Mouse (Mus musculus) gastrocnemius, postnatal 4 days (tissue): Measurements from ENCODE around the gene Ankrd7. TPM values are rescaled to one million over a fixed set of nuclear protein-coding genes. Genes with fewer than 3 reads are reported as not detected.
"Not testable (repeated sequence)": the region's sequence is repeated elsewhere in the genome, so short reads cannot be mapped to it uniquely, and the experiment has no call there.

Source experiments
- DNase-seq, 2 experiments: peaks; one replicate each; pipeline ENCODE4 v3.0.0; 2021 to 2022; ENCODE audit warnings: low spot score in 2 of 2, mixed read lengths in 2 of 2
- long read RNA-seq, 2 experiments: library from polyadenylated mRNA; stranded (forward); transcript quantifications; one replicate each; pipeline ENCODE4 v2.0.0; 2021
- total RNA-seq, 2 experiments: library from RNA; stranded (reverse); gene quantifications; 2 replicates each; pipeline ENCODE4 v1.2.3; 2021

The Ankrd7 gene
- total RNA-seq: not detected
- long read RNA-seq, experiment 1: 0 reads
- long read RNA-seq, experiment 2: 0 reads

DNA sequence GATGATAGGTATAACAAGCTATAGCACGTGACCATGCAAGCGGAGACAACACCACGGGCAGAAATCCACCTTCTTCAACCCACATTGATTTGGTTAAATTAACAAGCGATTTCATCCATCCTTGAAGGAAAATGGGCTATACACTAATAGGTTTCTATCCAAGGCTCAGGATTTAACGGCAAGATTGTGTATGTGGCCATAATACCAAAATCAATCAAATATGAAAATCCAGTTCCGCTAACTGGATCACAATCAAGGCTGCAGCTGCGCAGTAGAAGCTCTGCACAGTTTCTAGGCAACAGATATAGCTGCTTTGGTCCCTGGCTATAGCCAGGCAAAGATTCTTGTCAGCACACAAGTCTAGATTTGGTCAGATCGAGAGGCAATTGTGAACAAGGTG is at the start of gene Ankrd7:
Gene Ankrd7 (plus strand): TSS at position 301 of the 400 bp plus-strand sequence.
- DNase-seq: no peak

DNA sequence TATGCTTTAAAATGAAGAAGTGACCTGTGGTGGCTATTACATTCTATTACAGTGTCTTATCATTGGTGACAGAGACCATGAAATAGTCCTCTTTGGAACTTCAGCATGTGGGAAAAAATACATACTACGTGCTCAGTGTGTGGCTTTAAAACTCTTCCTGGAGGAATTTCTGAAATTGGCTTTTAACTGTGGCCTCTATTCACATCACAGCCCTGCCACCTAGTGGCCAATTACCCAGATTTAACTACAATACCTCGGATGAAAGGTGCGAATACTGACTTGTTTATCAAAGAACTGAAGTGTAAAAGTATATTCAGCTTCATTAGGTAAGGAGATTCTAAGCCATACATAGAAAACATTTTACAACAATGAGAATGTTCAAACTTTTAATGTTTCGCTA is 46.8 kb upstream of the Ankrd7 start:
- peak; percentile 18 to 55 for DNase-seq

DNA sequence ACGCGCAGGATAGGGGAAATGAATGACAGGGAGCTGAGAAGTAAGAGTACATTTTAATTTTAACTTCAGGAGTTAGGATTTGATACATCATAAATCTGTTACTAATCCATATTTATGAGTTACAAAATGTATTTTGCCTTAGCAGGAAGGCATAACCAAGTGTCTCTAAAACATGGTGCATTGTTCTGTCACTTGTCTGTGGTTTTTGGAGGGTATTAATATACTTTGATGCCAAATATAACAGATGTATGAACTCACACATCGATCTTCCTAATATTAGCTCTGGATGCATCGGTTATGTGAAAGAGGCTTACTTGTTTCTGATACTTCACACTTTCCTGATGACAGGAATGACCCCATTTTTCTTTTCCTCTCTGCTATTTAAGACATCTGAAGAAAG is 45.9 kb upstream of the Ankrd7 start:
- no peak for DNase-seq

DNA sequence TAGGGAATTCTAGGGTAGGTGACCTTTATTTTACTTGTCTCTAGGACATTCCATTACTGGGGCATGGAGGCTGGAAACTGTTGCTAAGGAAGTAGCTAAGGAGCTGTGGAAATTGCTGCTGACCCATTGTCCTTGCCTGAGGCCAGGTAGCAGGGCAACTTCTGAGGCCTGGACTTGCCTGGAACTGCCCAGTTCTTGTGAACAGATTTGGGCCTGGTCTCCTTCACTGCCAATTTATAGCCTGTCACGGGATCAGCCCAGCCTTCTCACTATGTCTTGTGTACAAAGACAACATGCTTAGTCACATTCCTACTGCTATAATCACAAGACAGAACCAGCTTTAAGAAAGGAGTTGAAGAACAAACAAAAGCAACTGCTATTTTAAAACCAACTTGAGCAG is 43.3 kb upstream of the Ankrd7 start:
- DNase-seq: no peak

DNA sequence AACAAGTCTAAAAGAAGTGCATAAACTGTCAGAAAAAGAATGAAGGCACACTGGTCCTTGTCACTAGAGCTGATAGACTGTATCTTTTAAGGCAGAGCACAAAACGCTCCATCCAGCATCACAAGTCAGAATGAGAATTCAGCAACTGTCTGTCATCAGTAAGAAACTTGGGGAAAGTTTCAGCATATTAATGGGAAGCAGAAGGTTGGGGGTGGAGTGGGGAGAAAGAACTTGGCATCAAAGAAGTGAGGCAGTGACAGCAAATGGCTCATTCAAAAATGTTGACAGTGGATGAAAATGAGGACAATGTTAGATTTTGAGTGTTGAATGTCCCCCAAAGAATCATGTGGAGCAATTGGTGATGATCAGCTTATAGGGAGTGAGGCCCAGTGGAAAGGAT is 33.2 kb upstream of the Ankrd7 start:
- no peak for DNase-seq

DNA sequence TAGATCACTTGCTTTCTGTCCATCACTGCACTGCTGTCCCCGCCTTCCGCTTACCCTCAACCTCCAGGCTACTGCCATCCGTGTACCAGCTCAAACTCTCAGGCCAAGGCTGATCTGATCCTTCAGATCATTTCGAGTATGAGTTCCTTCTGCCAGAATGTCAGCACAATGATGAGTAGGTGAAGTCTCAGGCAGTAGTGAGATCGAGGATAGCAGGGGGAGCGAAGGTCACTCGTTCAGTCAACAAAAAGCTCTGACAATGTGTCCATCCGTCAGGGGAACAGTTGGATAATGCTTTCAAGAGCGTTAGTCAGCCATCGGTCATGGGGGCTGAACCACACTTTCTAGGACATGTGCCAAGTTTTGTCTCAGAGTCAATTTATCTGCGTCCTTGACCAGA is 21.6 kb upstream of the Ankrd7 start:
- DNase-seq: not testable (repeated sequence)

DNA sequence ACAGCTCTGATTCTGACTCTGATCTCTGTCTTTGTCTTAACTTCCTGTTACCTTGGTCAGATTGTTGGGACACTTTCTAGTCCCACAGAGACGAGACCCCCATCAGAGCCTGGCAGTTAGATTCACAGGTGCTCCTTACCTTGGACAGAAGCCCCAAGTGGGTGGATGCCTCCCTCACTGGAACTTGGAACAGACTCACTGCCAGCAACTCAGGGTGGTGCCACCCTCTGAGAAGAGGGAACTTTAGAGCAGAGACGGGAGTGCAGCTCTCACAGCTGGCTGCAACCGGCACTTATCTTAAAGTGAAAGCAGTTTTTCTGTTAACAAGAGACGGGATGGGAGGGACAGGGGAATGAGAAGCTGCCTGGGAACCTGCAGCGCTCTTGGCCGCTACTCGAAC is 20.5 kb upstream of the Ankrd7 start:
- DNase-seq: not testable (repeated sequence)

DNA sequence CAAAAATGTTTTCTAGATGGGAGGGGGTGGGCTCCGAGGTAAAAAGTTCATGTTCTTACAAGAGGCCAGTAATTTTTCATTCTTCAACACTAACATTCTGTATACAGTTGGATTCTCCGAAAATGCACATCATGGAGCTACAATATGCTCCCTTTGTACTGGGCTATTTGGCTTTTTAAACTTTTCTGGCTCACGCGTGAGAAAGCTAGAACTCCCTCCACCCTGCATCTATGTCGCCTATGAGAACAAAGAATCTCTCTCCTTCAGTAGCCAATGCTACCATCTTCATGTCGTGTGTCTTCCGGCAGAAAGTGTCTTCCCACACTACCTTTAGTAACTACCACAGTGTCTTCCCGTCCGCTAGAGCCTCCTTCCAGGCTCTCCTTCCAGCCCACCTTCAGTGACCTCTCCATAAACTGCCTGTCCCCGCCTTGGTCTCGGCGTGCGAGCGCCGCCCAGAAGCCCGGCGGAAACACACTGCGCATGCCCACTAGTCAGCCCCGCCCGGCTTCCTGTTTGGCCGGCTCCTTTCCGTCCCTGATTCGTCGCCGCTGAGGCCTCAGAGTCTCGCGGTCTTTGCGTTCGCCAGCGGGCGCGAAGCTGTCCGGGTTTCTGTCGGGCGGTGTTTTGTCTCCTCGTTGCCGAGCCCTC is 17.9 kb upstream of the Ankrd7 start, which contains the start of gene Lsm8:
Gene Lsm8 (plus strand): TSS at position 529 of the 651 bp plus-strand sequence.
- peak; percentile 96 to 97 for DNase-seq

DNA sequence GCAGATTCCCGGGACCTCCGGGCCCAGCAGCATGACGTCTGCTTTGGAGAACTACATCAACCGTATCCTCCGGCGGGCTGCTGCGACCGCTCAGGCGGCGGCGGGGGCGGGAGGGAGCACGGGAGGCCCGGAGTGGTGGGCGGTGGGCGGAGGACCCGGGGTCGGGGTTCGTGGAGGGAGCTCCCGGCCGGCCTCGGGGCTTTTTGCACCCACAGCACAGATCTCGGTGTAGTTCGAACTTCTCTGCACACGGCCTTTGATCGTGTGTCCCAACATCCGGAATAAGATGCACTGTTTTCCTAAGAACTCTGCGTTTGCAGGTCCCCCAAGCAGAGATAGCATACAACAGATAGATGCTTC is 17.4 kb upstream of the Ankrd7 start:
- DNase-seq: no peak

DNA sequence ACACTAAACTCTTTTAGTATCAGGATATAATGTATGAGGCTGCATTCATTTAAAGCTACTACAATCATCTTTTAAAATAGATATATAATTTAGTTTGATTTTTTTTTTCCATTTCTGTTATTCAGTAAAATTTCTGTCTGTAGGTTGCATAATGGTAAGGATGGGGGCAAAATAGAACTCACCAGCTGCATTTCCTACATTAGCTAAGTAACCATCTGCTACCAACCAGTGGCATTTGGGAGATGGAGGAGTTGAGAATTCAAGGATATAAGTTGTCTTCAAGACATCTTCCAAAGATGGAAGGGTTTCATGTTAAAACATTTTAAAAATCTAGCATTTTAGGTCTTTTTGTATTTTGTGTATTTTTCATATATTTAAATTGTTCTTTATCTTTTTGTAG is 10.8 kb upstream of the Ankrd7 start:
- DNase-seq: no peak

DNA sequence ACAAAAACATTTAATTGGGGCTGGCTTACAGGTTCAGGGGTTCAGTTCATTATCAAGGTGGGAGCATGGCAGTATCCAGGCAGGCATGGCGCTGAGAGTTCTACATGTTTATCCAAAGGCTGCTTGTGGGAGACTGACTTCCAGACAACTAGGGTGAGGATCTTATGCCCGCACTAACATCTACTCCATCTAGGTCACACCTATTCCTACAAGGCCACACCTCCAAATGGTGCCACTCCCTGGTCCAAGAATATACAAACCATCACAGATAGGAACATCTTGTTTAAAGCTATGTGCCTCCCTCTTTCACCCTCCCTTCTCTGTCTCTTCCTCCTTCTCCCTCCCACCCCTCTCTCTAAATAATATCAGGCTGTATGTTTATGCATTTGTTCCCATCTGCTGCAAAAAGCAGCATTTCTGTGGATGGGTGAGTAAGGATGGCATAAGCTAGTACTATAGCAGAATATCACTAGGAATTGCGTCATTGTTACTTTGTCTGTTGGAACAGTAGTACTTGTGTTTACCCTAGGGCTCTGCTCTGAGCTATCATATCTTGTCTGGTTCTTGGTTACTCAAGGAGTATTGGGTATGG is 9.5 kb upstream of the Ankrd7 start:
- DNase-seq: no peak

DNA sequence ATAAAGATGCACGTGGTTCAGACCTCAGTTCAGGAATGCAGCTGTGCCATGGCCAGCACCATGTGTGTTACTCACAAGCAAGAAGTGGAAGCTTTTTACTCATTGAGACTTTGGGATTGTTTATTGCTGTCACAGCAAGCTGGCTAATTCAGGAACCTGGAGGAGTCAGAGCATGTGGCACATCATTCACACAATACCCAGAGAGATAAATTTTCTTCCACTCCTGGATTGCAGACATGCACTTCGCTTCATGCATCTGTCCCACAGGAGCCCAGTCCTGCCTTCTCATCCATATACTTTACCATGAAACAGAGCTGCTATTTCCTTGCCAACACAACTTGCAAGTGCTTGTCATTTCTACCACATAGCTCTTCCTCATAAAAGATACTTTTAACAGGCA is 22.9 kb downstream of the Ankrd7 start:
- DNase-seq: no peak

DNA sequence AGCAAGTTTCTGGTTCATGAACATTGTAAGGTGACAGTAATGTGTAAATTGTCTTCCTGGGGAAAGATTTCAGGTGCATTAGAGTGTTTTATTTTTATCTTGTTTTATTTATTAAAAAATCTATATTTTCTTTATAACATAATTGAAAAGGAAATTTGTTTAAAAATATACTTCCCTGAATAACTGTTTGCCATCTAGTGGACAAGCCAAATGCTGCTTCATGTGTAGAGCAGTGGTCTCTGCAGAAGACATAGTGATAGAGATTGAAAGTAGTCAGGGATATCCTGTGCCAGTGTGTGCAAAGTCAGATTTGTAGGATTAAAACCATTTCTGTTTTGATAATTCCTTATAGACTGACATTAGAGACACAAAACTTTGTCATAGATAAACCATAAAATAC is 28.0 kb downstream of the Ankrd7 start:
- no peak for DNase-seq

DNA sequence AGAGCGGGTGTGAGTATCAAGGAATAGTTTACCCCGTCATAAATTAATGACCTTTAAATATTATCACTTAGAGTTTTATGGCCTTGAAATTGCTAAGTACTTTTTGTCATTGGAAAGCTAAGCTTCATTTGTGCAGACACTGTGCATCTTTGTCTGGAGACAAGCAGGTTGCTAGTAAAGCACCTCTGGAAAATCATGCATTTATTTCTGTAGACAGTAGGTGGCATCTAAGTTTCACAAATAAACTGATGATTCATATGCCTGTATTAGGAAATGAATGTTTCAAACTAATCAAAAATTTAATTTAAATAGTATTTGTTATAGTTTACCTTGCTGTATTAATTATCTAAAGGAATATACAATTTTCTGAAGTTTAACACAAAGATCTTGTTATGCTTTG is 41.1 kb downstream of the Ankrd7 start:
- DNase-seq: no peak

DNA sequence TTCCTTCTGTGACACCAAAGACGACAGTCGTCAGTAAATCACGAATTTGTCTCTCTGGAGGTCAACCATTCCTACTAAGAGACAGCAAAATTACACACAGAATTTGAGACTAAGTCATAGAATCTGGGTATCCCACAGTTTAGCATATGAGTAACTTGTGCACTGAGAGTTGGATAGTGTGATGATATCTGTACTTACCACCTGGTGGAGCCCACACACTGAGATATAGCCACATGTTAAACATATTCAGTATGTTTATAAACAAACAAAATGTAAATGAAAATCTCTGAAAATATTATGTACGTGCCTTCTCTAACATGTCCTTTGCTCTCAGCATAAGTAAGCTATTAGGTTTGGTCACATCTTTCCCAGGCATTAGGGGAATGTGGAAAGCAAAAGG is 47.1 kb downstream of the Ankrd7 start:
- no peak for DNase-seq

DNA sequence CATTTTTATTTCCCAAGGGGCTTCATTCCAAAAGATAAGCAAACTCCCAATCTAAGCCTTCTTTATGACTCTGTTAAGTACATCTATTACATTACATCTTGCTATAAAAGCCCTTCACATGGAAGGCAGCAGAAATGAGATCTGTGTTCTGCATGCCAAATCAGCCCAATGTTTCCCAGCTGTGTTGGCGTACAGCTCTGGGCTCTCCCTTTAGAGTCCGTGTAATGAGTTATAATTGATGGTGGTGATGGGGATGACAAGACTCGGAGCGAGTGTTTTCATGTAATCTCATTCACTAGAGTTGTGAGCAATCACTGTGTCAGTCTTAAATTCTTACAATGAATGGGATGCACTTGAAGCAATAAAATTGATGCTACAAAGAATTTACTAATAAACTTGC is 49.9 kb downstream of the Ankrd7 start:
- DNase-seq: no peak

DNA sequence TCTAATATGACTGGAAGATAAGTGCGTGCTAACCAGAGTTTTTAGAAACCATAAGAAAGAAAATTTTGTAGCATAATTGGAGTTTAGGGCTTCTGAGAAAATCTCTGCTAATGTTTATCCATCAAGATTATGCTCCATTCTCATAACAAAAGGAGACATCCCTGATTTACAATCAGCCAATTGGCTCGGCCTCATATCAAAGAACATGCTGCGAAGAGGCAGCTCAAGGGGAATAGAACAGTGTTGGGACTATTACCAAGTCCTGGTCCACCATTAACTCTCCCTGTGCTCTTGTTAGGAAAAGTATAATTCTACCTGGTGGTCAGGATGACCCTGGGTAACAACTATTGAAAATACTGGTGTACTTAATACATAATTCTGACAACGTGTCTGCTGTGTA is 50.4 kb downstream of the Ankrd7 start:
- no peak for DNase-seq

Other genes with a start within 250 kb of the Ankrd7 start
- gene Lsm8, start 17.7 kb upstream of the Ankrd7 start, total RNA-seq: 10 to 100 TPM; 28.4 to 35.2 TPM